Mouse (Mus musculus) cerebellum, adult 8-10 months (tissue): Measurements from ENCODE around the gene Tmem260.

Experiments used
- DNase-seq: peaks from one replicate; pipeline ENCODE4 v3.0.0; 2022

Tmem260 gene

DNA sequence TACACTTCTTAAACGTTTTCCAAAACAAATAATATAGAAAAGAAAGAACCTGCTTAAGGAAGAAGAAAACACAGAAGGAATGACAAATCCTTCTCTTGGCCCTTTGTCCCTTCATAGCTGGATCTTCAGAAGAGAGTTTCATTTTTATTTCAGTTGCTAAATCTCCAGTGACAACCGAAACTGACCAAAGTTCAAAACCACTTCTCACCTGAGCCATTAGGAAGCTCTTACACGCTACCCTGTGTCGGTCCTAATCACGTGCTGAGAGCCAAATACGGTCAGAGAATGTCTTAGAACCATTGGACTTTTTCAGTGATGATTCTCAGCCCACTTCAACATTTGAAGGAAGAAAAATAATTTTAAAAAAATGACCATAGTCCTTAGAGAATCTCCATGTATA lies 36.8 kb downstream of the Tmem260 start:
- no peak for DNase-seq

DNA sequence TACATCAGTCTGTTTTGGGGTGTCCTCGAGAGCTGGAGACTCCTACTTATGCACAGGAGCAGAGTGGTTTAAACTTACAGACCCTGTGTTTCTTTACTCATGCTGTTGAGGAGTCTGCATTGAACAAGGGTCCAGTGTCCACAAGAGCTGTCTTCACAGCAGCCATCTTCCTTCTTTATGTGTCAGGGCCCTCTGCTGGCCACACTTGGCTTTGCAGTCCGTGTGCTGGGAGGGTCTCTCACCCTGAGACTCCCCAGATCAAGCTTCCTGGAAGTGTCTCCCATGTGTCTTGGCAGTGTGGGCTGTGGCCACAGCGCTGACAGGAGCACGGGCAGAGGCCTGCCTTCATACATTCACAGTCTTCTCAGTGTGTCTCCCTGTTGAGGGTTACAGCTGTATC lies 48.0 kb downstream of the Tmem260 start:
- DNase-seq: no peak

DNA sequence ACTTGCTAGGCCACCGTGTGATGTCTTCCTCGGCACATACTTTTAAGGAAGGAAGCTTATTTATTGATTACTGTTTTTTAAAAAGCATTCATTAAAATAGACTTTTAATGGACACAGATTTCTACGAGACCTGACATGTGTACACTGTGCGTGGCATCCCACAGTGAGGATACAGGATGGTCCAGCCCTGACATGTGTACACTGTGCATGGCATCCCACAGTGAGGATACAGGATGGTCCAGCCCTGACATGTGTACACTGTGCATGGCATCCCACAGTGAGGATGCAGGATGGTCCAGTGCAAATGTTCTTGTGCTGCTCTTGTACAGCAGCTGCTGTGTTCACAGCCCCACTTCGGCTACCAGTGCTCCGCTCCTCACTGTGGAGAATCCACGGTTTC lies 56.6 kb downstream of the Tmem260 start:
- DNase-seq: no peak

DNA sequence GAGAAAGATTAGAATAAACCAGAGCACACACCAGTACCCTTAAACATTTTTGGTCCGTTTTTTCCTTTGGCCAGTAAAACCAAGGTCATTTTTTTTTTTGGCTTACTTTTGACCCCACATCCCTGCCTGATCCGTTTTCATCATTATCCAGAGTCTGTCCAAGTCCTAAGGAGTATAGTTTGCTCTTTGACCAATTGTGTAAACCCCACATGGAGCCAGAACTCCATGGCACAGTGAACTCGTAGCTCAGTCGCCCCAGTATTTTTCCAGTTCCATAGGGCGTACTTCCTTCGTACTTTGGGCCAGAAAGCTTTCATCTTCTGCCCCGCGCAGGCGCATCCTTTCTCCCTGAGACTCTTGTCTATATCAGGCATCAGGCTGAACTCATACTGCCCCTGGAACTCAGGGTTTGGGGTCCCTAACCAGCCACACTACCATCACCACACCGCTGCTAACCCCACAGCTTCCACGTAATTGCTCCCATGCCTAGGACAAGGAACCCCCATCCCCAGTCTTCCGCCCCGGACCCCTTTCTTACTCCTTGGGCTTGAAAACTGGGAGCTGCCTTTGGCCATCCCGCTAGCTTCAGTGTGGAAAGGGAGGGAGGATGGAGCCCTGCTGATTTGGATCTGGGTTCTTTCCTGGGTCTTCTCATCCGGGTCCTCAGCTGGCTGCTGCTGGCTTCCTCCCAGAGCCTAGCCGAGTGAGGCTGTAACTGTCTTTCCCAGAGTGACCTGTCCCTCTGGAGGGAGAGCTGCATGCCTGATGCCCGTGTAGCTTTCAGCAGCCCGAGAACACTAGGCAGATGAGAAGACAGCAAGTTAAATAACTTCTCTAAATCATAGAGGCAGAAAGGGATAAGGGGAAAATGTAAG lies 58.0 kb downstream of the Tmem260 start:
- no peak for DNase-seq

DNA sequence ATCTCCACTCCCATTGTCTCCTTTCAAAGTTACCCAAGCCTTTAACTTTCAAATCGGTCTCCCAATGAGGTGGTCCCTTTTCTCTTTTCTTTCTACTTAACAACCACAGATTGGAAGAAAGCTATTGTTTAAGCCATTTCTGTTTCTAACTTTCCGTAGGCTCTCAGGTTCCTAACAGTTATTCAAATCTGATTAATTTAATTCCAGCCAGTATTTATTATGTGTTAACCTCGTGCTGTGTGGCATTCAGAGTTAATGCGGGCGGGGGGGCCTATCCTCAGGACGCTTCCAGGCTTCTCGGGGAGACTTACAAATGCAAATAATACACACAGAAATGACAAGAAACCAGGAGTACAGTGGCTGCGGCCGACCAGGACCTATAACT lies 58.6 kb downstream of the Tmem260 start:
- no peak for DNase-seq

DNA sequence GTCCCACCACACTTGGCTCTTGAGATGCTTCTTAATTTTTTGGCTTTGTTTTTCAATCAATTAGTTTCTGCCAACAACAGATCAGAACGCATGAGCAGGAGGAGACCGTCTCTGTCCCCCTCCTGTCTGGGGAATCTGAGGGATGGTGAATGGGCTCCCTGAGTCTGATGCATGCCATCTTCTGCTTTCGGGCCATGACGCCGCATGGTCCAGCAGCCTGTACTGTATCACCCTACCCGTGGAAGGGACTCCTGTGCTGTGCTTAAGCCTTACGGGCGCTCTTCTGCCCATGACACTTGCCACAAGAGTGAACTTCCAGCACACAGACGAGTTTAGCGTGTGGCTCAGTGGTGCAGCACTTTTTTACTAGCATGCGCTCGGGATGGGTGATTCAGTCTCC lies 59.7 kb downstream of the Tmem260 start:
- DNase-seq: no peak

DNA sequence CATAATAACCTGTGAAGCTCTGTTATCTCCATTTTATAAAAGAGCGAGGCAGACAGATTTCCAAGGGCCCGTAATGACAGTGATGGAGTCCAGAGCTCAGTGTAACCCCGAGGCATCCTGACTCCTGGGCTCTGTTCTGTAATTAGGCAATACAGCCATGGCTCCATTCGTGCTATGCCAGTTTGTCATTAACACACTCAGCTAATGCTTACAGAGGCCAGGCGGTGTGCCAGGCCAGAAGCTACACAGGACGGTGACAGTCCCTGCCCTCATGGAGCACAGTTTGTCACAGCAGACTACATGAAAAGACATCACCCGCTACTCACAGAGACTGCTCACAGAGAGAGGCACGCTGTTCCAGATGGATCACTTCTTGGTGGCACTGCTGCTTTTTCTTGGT lies 61.5 kb downstream of the Tmem260 start:
- DNase-seq: no peak

DNA sequence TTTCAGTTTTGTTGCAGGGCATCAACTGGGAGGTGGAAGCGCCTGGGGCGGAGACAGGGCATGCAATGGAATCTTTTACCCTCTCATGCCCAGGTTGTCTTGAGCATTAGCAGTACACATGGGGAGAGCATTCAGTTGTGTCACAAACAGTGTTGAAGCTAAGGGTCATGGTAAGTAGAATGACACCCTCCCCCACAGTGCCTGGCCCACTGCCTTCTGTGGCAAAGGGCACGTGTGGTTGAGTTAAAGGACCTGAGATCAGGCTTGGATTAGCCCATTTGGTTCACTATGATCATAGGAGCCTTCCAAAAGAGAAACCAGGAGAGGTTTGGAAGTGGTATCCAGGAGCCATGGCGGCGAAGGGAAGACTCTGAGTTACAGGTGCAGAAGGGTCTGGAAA lies 63.2 kb downstream of the Tmem260 start:
- no peak for DNase-seq

DNA sequence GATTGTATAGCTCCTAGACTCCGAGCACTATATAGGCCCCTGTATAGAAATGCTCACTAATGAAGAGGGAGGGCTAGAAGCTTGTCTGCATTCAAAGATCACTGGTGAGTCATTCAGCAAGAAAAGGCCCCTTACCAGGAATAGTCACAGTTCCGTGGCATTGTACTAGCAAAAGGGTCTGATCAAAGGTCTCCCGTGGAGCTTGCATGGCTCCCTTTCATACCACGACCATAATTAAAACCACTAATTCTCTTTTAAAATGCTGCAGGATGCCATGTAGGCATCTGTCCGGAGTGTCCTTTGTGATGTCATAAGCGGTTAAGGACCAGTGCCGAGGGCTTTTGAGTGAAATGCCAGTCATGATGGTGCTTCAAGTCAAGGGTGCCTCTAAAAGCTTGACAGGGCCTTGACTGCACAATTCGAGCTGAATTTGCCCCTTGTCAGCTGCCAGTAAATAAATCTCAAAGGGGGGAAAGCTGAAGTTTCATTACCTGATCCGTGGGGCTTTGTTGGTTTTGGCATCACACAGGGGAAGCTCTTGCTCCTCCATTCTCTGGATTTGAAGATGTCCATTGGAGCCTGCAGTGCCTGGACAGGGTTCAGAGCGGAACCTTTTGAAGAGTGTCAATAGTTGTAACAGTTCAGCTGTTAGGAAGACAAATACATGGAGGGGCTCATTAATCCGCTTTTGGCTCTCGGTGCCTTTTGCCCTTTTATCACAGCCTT lies 67.3 kb downstream of the Tmem260 start:
- no peak for DNase-seq

DNA sequence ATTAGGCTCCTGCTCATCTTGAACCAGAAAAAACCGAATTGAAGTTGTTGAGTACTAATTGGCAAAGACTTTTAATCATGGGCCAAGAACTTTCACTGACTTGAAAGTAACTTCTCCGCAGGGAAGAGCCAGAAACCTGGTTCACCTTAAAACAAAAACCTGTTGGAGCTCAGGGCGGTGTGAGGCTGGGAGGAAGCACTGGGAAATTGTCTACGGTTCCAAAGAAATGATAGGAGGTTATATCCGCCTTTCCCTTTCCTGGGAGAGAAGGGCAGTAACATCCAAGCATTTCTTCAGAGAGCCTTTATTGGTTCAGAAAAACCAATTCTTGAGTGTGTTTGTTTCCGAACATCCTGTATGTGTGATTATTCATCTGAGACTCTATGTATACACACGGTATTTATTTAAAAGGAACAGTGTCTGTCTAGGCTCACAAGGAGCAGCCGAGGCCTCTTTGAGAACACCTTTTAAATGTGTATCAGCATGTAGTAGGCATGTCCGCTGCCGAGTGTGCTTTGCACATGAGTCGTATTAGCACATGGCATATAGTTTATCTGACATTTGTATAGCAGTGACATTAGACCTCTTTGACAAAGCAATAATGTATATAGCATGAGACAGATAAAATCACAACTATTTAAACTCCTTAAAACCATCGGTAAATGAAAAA lies 68.0 kb downstream of the Tmem260 start:
- DNase-seq: no peak

DNA sequence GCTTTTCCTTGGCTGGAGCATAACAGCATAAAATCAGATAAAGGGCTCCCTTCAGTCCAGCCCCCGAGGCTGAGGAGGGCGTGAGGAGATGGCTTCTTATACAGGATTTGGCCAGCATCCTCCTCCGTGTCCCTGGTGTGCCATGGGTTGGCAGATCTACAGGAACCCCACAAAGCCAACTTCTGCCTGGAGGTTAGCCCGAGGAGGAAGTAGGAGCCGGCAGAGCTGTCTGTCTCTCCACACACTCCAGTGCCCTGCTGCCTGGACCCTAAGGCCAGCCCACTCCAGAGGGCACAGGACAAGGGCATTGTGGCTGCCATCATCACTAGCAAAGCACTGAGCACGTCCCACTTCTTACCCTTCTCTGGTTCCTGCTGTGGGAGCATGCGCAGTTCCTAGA lies 68.7 kb downstream of the Tmem260 start:
- DNase-seq: peak; percentile 23

DNA sequence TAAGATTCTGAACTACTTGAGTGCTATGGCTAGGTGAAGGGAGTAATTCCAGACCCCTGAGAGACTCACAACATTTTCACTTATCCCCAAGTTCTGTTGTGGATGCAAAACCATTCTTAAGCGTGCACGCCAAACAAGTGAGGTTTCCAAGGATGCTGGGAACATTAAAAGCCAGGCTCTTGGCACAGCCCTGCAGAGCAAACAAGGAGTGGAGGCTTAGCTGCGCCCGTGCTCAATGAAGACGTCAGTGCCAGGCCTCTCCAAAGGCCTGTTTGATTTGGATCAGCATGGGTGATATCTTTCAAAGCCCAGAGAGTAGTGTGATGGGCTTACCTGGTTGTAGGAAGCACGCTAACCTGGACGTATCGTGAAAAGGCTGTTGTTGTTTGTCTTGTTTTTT lies 69.6 kb downstream of the Tmem260 start:
- no peak for DNase-seq

DNA sequence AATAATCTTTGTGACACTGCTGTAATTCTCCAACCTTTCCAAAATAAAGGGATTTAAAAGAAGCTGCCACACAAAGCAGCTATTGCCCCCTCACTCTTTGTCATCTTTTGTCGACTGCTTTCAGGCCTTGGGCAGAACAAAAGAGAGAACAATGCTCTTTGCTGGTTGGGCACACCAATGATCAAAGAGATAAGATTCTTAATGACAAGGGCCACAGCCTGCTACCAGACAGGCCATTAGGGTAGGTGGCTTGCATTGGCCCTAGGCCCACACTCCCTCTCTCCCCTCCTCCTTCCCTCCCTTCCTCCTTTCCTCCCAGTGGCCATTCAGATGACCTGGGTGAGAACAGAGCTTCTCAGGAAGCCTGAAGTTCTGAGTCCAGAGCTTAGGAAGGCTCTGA lies 77.4 kb downstream of the Tmem260 start:
- DNase-seq: no peak

DNA sequence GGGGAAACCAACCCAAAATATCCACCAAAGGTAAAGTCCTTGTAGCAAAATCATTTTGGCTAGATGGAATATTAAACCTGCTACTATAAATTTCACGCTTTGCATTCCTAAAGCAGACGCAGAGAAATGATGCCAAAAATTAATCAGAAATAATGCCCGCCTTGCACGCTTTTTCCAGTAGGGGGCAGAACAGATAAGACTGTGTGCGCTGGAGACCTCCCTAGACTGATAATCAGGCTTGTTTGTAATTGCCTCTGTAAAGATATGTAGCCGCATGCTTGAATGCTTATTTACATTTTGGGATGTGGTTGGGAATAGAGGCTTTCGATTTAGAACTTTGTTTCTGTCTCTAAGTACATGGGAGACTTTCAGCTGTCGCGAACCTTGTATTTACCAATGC lies 78.2 kb downstream of the Tmem260 start:
- peak; percentile 61 for DNase-seq

DNA sequence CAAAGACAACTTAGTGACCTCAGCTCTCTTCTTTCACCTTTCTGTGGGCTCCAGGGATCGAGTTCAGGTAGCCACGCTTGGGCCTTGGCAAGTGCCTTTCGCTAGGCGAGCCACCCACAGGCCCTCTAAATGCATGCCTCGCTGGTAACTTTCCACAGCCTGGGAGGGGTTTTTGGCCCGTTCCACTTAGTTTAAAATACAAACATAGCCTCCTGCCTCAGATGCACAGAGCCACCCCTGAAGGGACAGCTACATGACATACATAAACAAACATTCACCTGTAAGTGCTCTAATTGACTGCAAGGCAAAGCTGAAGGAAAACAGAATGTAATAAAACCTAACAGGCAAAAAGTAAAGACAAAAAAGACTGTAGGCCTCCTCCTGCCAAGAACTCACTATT lies 79.1 kb downstream of the Tmem260 start:
- no peak for DNase-seq

DNA sequence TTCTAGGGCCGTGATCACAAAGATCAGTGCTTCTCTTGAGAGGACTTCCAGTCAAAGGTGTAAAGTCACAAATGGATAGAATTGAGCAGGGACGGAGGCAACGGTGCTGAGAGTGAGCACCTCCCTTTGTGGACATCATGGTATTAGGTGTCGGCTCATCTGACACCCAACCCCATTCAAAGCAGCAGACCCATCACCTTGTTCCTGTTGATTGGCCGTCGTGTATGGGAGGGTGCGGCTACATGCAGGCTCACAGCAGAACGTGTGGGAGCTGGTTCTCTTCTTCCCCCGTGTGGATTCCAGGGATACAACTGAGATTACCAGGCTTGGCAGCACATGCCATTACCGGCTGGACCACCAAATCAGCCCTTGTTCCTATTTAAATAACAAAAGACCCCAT lies 84.7 kb downstream of the Tmem260 start:
- no peak for DNase-seq

DNA sequence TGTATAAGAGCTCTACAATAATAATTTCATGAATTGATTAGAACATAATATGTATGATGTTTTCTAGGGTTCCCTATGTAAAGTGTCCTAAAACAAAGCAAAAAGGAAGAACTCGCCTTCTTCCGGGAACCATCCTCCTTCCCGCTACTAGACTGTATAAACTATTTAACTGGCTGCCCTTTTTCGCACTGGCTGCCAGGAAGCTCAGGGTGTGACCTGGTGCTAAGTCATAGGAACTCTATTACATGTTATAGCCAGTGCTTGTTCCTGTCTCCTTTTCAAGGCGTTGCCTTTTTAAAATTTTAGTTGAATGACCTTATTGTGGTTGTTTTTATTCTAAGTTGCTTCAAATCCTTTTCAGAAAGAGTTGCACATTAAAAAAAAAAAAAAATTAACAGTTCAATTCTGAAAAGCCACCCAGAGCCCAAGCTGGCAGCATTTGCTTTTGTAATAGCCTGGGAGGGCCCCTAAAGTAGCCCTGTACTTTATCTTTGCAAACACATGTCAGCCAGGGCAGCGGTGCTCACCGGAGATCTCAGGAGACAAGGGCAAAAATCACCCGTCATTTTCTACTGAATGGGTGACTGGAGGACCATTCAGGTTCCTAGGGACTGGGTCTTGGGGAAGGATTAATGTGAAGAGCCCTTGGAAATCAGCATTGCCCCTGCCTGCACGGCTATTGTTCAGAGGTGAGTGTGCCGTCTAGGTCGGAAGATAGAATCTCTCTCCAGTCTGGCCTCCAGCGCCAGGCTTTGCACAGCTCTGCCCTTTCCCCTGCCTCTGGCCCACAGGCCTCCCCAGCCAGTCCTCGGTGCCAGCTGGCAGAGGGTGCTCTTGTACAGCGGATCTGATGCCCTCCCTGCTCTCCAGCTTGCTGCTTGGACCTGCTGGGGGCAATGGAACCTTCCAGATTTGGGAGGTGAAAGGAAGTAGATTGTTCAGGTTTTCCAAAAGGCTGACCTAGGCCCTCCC lies 92.2 kb downstream of the Tmem260 start:
- no peak for DNase-seq

DNA sequence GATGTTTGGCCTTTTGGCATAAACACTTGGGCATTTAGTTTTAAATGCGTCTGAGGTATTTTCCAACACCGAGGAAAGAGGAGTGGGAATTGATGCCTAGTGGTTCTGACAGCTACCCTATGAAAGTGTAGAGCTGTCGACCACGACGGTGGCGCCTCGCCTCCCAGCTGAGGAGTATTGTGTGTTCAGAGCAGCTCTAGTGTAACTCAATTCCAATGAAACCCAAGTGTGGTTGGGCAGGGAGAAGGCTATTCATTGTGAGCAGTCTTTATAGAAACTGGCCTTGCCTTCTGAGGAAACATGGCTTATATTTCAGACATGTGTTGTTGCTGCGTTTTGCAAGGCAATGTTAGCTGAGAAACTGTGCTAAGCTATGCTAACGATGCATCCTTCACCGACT lies 99.2 kb downstream of the Tmem260 start:
- no peak for DNase-seq

DNA sequence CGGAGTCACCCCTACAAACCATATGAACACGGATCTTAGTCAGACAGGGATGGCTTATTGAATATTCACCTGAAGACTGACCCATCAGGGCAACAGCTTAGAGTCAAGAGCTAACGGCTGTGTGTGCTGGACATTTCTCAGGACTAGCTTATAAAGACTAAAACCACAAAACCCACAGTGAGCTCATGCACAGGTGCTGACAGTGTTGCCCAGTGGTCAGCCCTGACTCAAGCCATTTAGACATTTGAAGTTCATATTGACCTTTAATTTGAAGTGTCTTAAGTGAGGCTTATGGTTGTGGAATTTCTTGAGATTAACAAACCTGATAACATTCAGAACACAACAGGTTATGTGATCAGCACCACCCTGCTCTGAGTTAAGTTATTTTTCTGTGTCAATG lies 100.1 kb downstream of the Tmem260 start:
- no peak for DNase-seq

DNA sequence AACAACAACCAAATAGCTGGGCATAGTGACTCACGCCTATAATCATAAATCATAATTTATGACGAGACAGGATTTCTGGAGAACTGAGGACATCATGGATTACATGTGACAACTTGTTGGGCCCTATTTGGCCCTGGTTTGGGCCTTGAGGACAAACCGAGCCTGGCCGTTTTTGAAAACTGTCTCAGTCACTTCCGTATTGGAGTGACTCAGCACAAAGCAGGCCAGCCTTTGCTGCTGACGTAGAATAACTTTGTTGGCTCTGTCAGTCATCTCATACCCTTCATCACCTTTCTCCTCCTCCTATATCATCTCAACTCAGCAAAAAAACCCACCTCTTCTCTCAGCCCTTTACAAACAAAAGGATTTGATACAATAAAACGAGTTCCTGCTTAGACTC lies 103.8 kb downstream of the Tmem260 start:
- DNase-seq: no peak

DNA sequence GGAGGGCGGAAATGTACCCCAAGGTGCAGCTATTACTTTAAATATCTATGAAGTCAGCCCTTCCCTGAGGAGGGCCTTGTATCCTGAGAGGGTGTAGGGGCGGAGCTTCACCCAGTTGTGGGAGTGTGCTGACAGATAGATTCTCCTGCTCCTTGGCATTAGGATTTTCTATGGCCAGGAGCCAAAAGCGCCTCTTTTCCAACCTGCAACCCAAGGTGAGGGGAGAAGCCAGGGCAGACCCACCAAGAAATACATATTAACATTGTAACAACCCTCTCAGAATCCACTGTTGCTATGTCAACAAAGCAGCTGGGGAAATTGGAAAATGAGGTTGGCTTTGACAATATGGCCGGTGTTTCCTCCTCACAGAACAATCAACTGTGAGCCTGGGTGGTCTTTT lies 107.3 kb downstream of the Tmem260 start:
- DNase-seq: no peak

DNA sequence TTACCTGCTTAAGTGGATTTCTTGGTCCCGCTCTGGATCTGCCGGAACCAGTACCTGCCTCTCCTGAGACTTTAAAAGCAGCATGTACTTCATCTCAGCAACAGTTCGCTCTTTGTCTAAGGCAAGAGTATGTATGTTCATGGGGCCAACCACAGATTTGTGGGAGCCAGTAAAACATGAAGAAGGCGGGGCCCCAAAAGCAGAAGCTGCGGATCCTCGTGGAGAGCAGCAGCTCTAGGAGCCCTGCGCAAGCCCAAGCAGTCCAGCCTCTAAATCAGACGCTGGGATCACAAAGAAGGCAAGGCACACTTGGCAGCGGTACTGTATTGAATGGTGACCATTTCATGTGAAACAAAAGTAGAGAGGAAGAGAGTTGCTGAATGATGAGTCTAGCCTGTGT lies 107.8 kb downstream of the Tmem260 start:
- no peak for DNase-seq

DNA sequence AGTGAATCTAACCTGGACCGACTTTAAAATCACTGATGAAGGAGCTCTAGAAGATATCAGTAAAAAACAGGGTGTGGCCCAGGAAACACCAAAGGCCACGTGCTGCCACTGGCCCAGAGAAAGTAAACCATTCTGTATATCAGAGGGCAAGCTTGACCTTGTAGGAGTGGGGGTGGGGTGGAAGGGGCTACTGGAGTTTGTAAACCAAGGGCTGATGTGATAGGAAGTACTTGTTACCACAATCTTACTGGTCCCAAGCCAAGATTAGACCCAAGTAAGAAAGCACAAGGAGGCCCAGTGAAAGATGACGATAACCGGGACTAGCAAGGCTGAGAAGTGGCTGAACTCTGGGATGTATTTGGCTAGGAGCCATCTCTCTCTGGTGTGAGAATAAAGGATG lies 113.1 kb downstream of the Tmem260 start:
- DNase-seq: no peak
